Mouse (Mus musculus) ES-E14 (cell line): ENCODE data around the gene Etnk2.

Experiments used
- CHD2 ChIP-seq: IDR thresholded peaks from 2 replicates; pipeline ENCODE4 v1.6.1; 2014; ENCODE audit warnings: mild to moderate bottlenecking, low read depth, low read length, inconsistent platforms
- HCFC1 ChIP-seq: IDR thresholded peaks from 2 replicates; pipeline ENCODE4 v1.6.1; 2012; ENCODE audit warnings: low read length, inconsistent platforms, borderline replicate concordance; ENCODE audit not compliant: insufficient read depth
- ZC3H11A ChIP-seq: IDR thresholded peaks from 2 replicates; pipeline ENCODE4 v1.6.1; 2012; ENCODE audit warnings: low read depth, mild to moderate bottlenecking, inconsistent platforms, low read length, borderline replicate concordance

DNA sequence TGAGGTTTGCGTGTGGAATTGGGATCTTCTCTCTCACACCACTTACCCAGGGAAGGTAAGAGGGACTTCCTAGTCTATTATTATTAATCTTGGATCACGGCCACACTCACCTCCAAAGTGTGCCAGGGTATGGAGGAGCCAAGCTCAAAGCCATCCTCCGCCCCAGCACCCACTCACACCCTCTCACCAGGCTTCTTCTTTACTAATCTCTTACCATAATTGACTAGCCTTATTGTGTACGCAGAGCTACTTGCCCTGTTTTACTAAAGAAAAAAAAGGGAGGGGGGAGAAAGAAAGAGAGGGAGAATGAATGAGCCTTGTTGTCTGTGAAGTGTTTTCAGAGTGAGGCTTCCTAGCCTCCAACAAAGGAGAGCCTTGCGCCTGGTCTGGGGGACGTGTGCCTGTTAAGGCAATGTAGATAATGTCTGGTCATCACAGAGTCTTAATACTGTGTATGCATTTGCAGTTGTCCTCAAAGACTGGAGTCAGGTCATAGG is 35.0 kb upstream of the Etnk2 start:
- TF ChIP-seq HCFC1 = no peak
- no peak for TF ChIP-seq CHD2
- no peak for TF ChIP-seq ZC3H11A
